Mouse (Mus musculus): ENCODE data around the gene Ush2a. TPM values are rescaled to one million over a fixed set of nuclear protein-coding genes. Genes with fewer than 3 reads are reported as not detected.

Gene Ush2a
- polyA plus RNA-seq, 1 experiment from 2014 or later = 0.06 TPM

GRCm38 (mm10) chr1:188385180-188385579 is 123.4 kb downstream of the Ush2a start:
- Histone ChIP-seq H3K27ac (ENCODE audit: low read length) (no peak overlapping the region), H3K9ac (replicated peaks; ENCODE audit: low read depth) (no peak overlapping the region), H3K36me3 (ENCODE audit: insufficient read depth, low read length) (no peaks in the 10 kb centered on the region), H3K4me1 (ENCODE audit: insufficient read depth, low read depth, low read length) (no peaks in the 10 kb centered on the region), H3K27me3 (replicated peaks; ENCODE audit: insufficient read depth, low read length) (no peaks in the 10 kb centered on the region), H3K4me3 (ENCODE audit: low read depth, low read length) (no peak overlapping the region), H3K9me3 (ENCODE audit: low read length) (no peaks in the 10 kb centered on the region), H3K4me2 (replicated peaks; ENCODE audit: low read depth, low read length) (no peak overlapping the region)
- TF ChIP-seq CTCF (IDR thresholded peaks at IDR 0.05) (0 out of 2 replicates have a peak, but pooled peaks have one; percentile 21), EP300 (IDR thresholded peaks at IDR 0.05) (no peak)
- ATAC-seq (no peak), DNase-seq (ENCODE audit: low spot score) (no peak)
- WGBS = 70% methylated on average over 1 of the region's 1 CpGs

- TF ChIP-seq EP300 (IDR thresholded peaks at IDR 0.05) = no peak
- TF ChIP-seq CTCF (IDR thresholded peaks at IDR 0.05) = no peak
- H3K27ac ChIP-seq (ENCODE audit: low read length) = no peak overlapping the region
- no peak overlapping the region for H3K4me2 ChIP-seq (replicated peaks; ENCODE audit: low read depth, low read length)
- DNase-seq (ENCODE audit: low spot score) (no peak), ATAC-seq (no peak)
- H3K27me3 ChIP-seq (replicated peaks; ENCODE audit: insufficient read depth, low read length) = no peaks in the 10 kb centered on the region
- H3K9ac ChIP-seq (replicated peaks; ENCODE audit: low read depth) = no peak overlapping the region
- no peaks in the 10 kb centered on the region for H3K36me3 ChIP-seq (ENCODE audit: insufficient read depth, low read length)
- WGBS = 47% methylated on average over 7 of the region's 7 CpGs
- H3K9me3 ChIP-seq (ENCODE audit: low read length) = no peaks in the 10 kb centered on the region
- no peaks in the 10 kb centered on the region for H3K4me1 ChIP-seq (ENCODE audit: insufficient read depth, low read depth, low read length)
- H3K4me3 ChIP-seq (ENCODE audit: low read depth, low read length) = no peak overlapping the region
Measured at GRCm38 (mm10) chr1:188385733-188386261, 124.0 kb downstream of the Ush2a start.

- no peak overlapping the region for H3K27ac ChIP-seq (ENCODE audit: low read length)
- no peaks in the 10 kb centered on the region for H3K27me3 ChIP-seq (replicated peaks; ENCODE audit: insufficient read depth, low read length)
- no peak overlapping the region for H3K4me3 ChIP-seq (ENCODE audit: low read depth, low read length)
- H3K4me1 ChIP-seq (ENCODE audit: insufficient read depth, low read depth, low read length) = no peaks in the 10 kb centered on the region
- WGBS = 75% methylated on average over 3 of the region's 3 CpGs
- no peaks in the 10 kb centered on the region for H3K9me3 ChIP-seq (ENCODE audit: low read length)
- H3K9ac ChIP-seq (replicated peaks; ENCODE audit: low read depth) = no peak overlapping the region
- ATAC-seq (no peak), DNase-seq (ENCODE audit: low spot score) (no peak)
- no peak for TF ChIP-seq EP300 (IDR thresholded peaks at IDR 0.05)
- no peak for TF ChIP-seq CTCF (IDR thresholded peaks at IDR 0.05)
- H3K4me2 ChIP-seq (replicated peaks; ENCODE audit: low read depth, low read length) = no peak overlapping the region
- H3K36me3 ChIP-seq (ENCODE audit: insufficient read depth, low read length) = no peaks in the 10 kb centered on the region
Measured at GRCm38 (mm10) chr1:188387321-188387720, 125.5 kb downstream of the Ush2a start.

GRCm38 (mm10) chr1:188387820-188388471 is 126.1 kb downstream of the Ush2a start:
- 27% methylated on average over 2 of the region's 2 CpGs for WGBS
- Histone ChIP-seq H3K4me1 (ENCODE audit: insufficient read depth, low read depth, low read length) (no peaks in the 10 kb centered on the region), H3K27me3 (replicated peaks; ENCODE audit: insufficient read depth, low read length) (no peaks in the 10 kb centered on the region), H3K4me3 (ENCODE audit: low read depth, low read length) (no peak overlapping the region), H3K27ac (ENCODE audit: low read length) (no peak overlapping the region), H3K9ac (replicated peaks; ENCODE audit: low read depth) (no peak overlapping the region), H3K4me2 (replicated peaks; ENCODE audit: low read depth, low read length) (no peak overlapping the region), H3K9me3 (ENCODE audit: low read length) (no peaks in the 10 kb centered on the region), H3K36me3 (ENCODE audit: insufficient read depth, low read length) (no peaks in the 10 kb centered on the region)
- TF ChIP-seq EP300 (IDR thresholded peaks at IDR 0.05) = no peak
- ATAC-seq = no peak
- DNase-seq (ENCODE audit: low spot score) = no peak

GRCm38 (mm10) chr1:188390080-188390479 is 128.3 kb downstream of the Ush2a start:
- Histone ChIP-seq H3K9me3 (ENCODE audit: low read length) (no peaks in the 10 kb centered on the region), H3K27me3 (replicated peaks; ENCODE audit: insufficient read depth, low read length) (no peaks in the 10 kb centered on the region), H3K36me3 (ENCODE audit: insufficient read depth, low read length) (no peaks in the 10 kb centered on the region), H3K9ac (replicated peaks; ENCODE audit: low read depth) (no peak overlapping the region), H3K4me3 (ENCODE audit: low read depth, low read length) (no peak overlapping the region), H3K4me1 (ENCODE audit: insufficient read depth, low read depth, low read length) (no peaks in the 10 kb centered on the region), H3K27ac (ENCODE audit: low read length) (no peak overlapping the region), H3K4me2 (replicated peaks; ENCODE audit: low read depth, low read length) (no peak overlapping the region)
- TF ChIP-seq EP300 (IDR thresholded peaks at IDR 0.05) = no peak
- no peak for TF ChIP-seq CTCF (IDR thresholded peaks at IDR 0.05)
- WGBS = 53% methylated on average over 6 of the region's 6 CpGs
- ATAC-seq (no peak), DNase-seq (ENCODE audit: low spot score) (no peak)

GRCm38 (mm10) chr1:188407176-188407575 is 145.4 kb downstream of the Ush2a start:
- H3K4me1 ChIP-seq (ENCODE audit: insufficient read depth, low read depth, low read length) = no peaks in the 10 kb centered on the region
- H3K27me3 ChIP-seq (replicated peaks; ENCODE audit: insufficient read depth, low read length) = no peaks in the 10 kb centered on the region
- DNase-seq (ENCODE audit: low spot score) = no peak
- no peak overlapping the region for H3K27ac ChIP-seq (ENCODE audit: low read length)
- H3K9me3 ChIP-seq (ENCODE audit: low read length) = no peaks in the 10 kb centered on the region
- WGBS = 82% methylated on average over 4 of the region's 4 CpGs
- no peak overlapping the region for H3K9ac ChIP-seq (replicated peaks; ENCODE audit: low read depth)
- H3K4me2 ChIP-seq (replicated peaks; ENCODE audit: low read depth, low read length) = no peak overlapping the region
- H3K4me3 ChIP-seq (ENCODE audit: low read depth, low read length) = no peak overlapping the region
- TF ChIP-seq CTCF (IDR thresholded peaks at IDR 0.05) (no peak), EP300 (IDR thresholded peaks at IDR 0.05) (no peak)
- H3K36me3 ChIP-seq (ENCODE audit: insufficient read depth, low read length) = no peaks in the 10 kb centered on the region
- no peak for ATAC-seq
